Mouse (Mus musculus) kidney, embryonic 16.5 days (tissue): ENCODE data around the gene Cuta. TPM values are rescaled to one million over a fixed set of nuclear protein-coding genes. Genes with fewer than 3 reads are reported as not detected.
A peak's percentile ranks its signal among the peaks of the same experiment; 100 is the strongest.
"Not testable (repeated sequence)": the region's sequence is repeated elsewhere in the genome, so short reads cannot be mapped to it uniquely, and the experiment has no call there.

Source experiments
- ATAC-seq: fragments of 200-750 bp; cut with Nextera tagmentation; 2 replicates; pipeline ENCODE4 v1.8.0; 2017; ENCODE audit warnings: moderate TSS enrichment; ENCODE audit not compliant: low FRiP score, low TSS enrichment
- H3K27ac ChIP-seq: fragments of 300-500 bp; sonication (generic); 2 replicates; pipeline ENCODE4 v1.5.1; 2014; ENCODE audit warnings: low read length
- H3K27me3 ChIP-seq: fragments of 300-500 bp; sonication (generic); 2 replicates; pipeline ENCODE4 v1.6.1; 2014; ENCODE audit warnings: low read length, control low read depth, mixed read lengths; ENCODE audit not compliant: insufficient read depth
- H3K36me3 ChIP-seq: fragments of 300-500 bp; sonication (generic); 2 replicates; pipeline ENCODE4 v1.6.1; 2014; ENCODE audit warnings: low read length, control low read depth, mixed read lengths; ENCODE audit not compliant: insufficient read depth
- H3K4me1 ChIP-seq: fragments of 300-500 bp; sonication (generic); 2 replicates; pipeline ENCODE4 v1.6.1; 2014; ENCODE audit warnings: low read length, control low read depth, mixed read lengths; ENCODE audit not compliant: insufficient read depth
- H3K4me2 ChIP-seq: fragments of 300-500 bp; sonication (generic); replicated peaks from 2 replicates; pipeline ENCODE4 v1.6.1; 2014; ENCODE audit warnings: low read depth, low read length
- H3K4me3 ChIP-seq: fragments of 300-500 bp; sonication (generic); 2 replicates; pipeline ENCODE4 v1.5.1; 2014; ENCODE audit warnings: mild to moderate bottlenecking, low read length
- H3K9ac ChIP-seq: fragments of 300-500 bp; sonication (generic); replicated peaks from 2 replicates; pipeline ENCODE4 v1.6.1; 2014; ENCODE audit warnings: low read length
- H3K9me3 ChIP-seq: fragments of 300-500 bp; sonication (generic); 2 replicates; pipeline ENCODE4 v1.6.1; 2016; ENCODE audit warnings: low read length, control low read depth
- WGBS: fragments of 180-500 bp; shearing (Covaris S2); extraction: QIAGEN DNeasy Blood & Tissue Kit; methylation state at CpG from one replicate; pipeline ENCODE4 v1.1.7; 2014; 5-methylcytosine and 5-hydroxymethylcytosine counted together
- polyA plus RNA-seq: library from polyadenylated mRNA; unstranded; fragments of >200 nt; fragmentation: Nextera tagmentation; extraction: Ambion mirVana; gene quantifications from 2 replicates; pipeline ENCODE4 v1.2.1, GENCODE M21; 2015

The Cuta gene
- 187 and 203 TPM in 2 replicates for polyA plus RNA-seq

DNA sequence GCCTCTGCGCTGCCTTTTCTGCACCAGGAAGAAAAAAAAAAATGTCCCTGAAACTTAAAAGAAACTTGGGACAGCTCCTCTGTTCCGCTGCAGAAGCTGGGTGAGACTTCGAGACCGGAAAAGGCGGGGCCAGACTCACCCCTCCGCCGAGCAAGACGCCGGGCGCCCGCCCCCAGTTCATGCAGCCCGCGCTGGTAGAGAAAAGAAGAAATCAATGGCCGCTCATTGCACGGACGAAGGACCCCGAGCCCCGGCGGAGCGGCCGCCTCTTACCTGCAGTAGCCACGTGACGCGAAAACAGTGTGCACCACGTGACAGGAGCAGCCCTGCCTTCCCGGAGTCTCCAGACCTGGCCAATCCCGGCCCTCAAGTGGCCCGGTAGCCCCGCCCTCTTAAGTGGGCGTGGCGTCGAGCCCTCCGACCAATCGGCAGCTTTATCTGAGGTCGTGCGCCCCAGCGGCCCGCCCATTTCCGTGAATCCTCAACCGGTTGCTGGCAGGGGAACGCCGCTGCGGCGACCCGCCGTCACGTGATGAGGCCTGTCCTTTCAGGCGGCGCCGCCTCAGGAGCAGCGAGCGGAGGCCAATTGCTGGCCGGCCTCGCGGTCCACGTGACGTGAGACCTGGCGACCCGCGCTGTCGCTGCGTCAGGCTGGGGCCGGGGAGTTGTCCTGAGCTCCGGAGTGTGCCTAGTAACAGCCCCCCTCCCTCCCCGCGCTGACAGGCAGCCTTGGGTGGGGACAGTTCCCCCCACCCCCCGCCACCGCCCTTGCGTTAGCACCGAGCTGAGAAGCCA, at the start of gene Cuta:
TSS of gene Cuta (minus strand) at position 392 of the 795 bp plus-strand sequence.
- peak; percentile 96 for ATAC-seq
- no peaks in the 10 kb centered on the region for H3K27me3 ChIP-seq
- H3K36me3 ChIP-seq, result peaks cover 15% of the 10 kb centered on the region; the same call in 1 of the 2 replicates
- H3K4me2 ChIP-seq, result peak within 1 kb of the TSS; percentile 97
- peaks cover 36% of the 10 kb centered on the region for H3K4me1 ChIP-seq
- under 1% methylated on average over 66 of the region's 70 CpGs for WGBS
- no peaks in the 10 kb centered on the region for H3K9me3 ChIP-seq
- peak within 1 kb of the TSS; percentile 81 for H3K9ac ChIP-seq
- peak within 1 kb of the TSS; percentile 69 for H3K4me3 ChIP-seq
- peak within 1 kb of the TSS; percentile 96 for H3K27ac ChIP-seq

GRCm38 (mm10) chr17:26985503-26986179, 46.3 kb upstream of the Cuta start:
- Histone ChIP-seq H3K4me3 (no peak overlapping the region), H3K27me3 (no peaks in the 10 kb centered on the region), H3K4me2 (no peak overlapping the region), H3K36me3 (peaks cover 4% of the 10 kb centered on the region; the same call in 1 of the 2 replicates), H3K9ac (no peak overlapping the region), H3K9me3 (no peaks in the 10 kb centered on the region), H3K4me1 (no peaks in the 10 kb centered on the region), H3K27ac (no peak overlapping the region)
- WGBS, result 57% methylated on average over 10 of the region's 10 CpGs
- no peak for ATAC-seq

DNA sequence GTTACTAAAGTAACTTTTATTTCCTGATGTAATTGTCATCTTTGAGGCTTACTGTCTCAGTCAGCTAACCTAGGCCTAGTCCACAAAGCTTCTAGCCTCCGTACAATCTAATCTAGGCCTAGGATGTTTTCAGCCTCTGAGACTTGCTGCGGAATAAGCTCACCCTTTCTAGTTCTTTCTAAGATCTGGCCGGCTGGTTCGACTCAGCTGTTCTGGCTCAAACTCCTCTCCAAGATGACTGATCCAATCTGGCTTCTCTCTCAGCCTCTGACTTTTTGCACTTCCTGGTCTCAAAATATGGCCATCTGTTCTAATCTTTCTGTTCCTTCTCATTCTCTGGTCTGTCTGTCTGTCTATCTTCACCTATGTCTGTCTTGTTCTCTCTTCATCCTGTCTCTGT, 44.0 kb upstream of the Cuta start:
- Histone ChIP-seq H3K4me2 (no peak overlapping the region), H3K4me1 (no peaks in the 10 kb centered on the region), H3K9ac (no peak overlapping the region), H3K27ac (no peak overlapping the region), H3K9me3 (no peaks in the 10 kb centered on the region), H3K4me3 (no peak overlapping the region), H3K27me3 (no peaks in the 10 kb centered on the region), H3K36me3 (peaks cover 12% of the 10 kb centered on the region)
- ATAC-seq, result no peak
- WGBS, result 85% methylated on average over 4 of the region's 4 CpGs

DNA sequence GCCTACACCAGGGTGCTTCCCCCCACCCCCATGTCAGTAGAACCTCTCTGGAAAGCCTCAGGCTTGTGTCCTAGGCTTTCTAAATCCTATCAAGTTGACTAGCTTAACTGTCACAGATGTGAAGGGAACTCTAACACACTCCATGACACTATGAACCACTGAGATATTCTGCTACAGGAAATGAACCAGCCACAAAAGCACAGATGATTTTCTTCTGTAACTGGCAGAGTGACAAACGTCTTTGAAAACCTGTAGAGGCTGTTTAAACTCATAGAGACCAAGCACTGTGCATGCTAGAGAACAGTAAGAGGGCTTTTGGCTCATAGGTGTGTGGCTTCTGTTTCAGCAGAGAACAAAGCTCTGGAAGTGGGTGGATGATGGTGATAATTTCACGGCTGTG, 41.7 kb upstream of the Cuta start:
- H3K4me2 ChIP-seq, result no peak overlapping the region
- H3K9me3 ChIP-seq, result no peaks in the 10 kb centered on the region
- H3K9ac ChIP-seq, result no peak overlapping the region
- no peaks in the 10 kb centered on the region for H3K4me1 ChIP-seq
- no peak overlapping the region for H3K27ac ChIP-seq
- no peaks in the 10 kb centered on the region for H3K27me3 ChIP-seq
- ATAC-seq, result no peak
- 76% methylated on average over 2 of the region's 2 CpGs for WGBS
- H3K4me3 ChIP-seq, result no peak overlapping the region
- H3K36me3 ChIP-seq, result peaks cover 31% of the 10 kb centered on the region

GRCm38 (mm10) chr17:26979426-26979825, 40.1 kb upstream of the Cuta start:
- WGBS, result 79% methylated on average over 2 of the region's 2 CpGs
- no peak overlapping the region for H3K27ac ChIP-seq
- no peaks in the 10 kb centered on the region for H3K27me3 ChIP-seq
- H3K4me3 ChIP-seq, result no peak overlapping the region
- H3K9ac ChIP-seq, result no peak overlapping the region
- peaks cover 42% of the 10 kb centered on the region for H3K36me3 ChIP-seq
- no peaks in the 10 kb centered on the region for H3K9me3 ChIP-seq
- H3K4me1 ChIP-seq, result peaks cover 5% of the 10 kb centered on the region
- ATAC-seq, result no peak
- H3K4me2 ChIP-seq, result no peak overlapping the region

- H3K27me3 ChIP-seq, H3K4me2 ChIP-seq, H3K27ac ChIP-seq, H3K4me3 ChIP-seq, H3K9ac ChIP-seq, H3K9me3 ChIP-seq, ATAC-seq: not testable (repeated sequence)
- H3K36me3 ChIP-seq, result peaks cover 42% of the 10 kb centered on the region
- 88% methylated on average over 6 of the region's 6 CpGs for WGBS
- peaks cover 14% of the 10 kb centered on the region for H3K4me1 ChIP-seq
Measured at GRCm38 (mm10) chr17:26977354-26977753, 38.0 kb upstream of the Cuta start.

- H3K4me1 ChIP-seq, result peaks cover 28% of the 10 kb centered on the region
- no peak overlapping the region for H3K4me2 ChIP-seq
- peaks cover 37% of the 10 kb centered on the region for H3K36me3 ChIP-seq
- no peaks in the 10 kb centered on the region for H3K9me3 ChIP-seq
- no peaks in the 10 kb centered on the region for H3K27me3 ChIP-seq
- no peak overlapping the region for H3K27ac ChIP-seq
- H3K4me3 ChIP-seq, result no peak overlapping the region
- no peak for ATAC-seq
- no peak overlapping the region for H3K9ac ChIP-seq
Measured at GRCm38 (mm10) chr17:26975415-26975814, 36.0 kb upstream of the Cuta start.

GRCm38 (mm10) chr17:26974547-26974946, 35.2 kb upstream of the Cuta start:
- H3K36me3 ChIP-seq, result peaks cover 37% of the 10 kb centered on the region
- no peak overlapping the region for H3K4me3 ChIP-seq

DNA sequence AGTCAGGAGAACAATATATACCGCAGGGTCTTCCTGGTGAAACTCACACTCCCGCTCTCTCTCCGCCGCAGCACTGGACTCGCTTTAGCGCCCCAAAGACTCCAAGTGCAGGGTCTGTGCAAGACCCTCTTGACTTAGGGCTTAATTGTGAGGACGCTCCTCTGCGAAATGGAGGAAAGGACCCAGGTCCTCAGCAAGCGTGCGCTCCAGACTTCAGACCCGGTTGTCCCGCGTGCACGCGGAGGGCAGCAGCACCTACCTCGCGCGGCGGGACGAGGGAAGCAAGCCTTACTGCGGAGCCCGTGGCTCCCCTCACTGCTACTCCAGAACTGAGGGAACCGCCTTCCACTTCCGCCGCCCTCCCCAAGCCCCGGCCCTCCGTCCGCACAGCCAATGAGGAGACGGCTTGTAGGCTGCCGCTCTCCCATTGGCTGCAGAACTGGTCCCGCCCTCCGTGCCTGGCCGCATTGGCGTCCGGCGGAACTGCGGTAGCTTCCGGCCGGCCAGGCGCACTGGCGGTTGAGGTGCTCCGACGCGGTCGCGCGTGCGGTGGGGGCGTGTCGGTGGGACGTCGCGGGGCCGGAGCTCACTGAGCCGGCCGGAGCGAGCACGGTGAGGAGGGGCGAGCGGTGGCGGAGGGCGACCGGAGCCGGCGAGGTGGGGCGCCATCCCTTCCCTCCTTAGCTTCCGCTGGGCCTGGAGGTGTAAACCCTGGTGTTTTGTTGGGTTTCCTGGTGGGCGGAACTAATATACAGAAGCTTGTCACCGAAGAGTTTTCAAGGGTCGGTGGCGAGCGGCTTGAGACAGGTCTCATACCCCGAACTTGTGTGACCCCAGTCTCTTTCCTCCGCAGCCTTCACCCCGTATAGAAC, 33.6 kb upstream of the Cuta start, which contains the start of gene Zbtb9:
TSS of gene Zbtb9 (plus strand) at position 465 of the 872 bp plus-strand sequence.
- peak within 1 kb of the TSS; percentile 91 for H3K27ac ChIP-seq
- H3K4me3 ChIP-seq, result peak within 1 kb of the TSS; percentile 97
- H3K9ac ChIP-seq, result peak within 1 kb of the TSS; percentile 95
- no peaks in the 10 kb centered on the region for H3K27me3 ChIP-seq
- peaks cover 28% of the 10 kb centered on the region for H3K4me1 ChIP-seq
- H3K36me3 ChIP-seq, result peaks cover 30% of the 10 kb centered on the region
- H3K9me3 ChIP-seq, result no peaks in the 10 kb centered on the region
- under 1% methylated on average over 75 of the region's 75 CpGs for WGBS
- ATAC-seq, result peak; percentile 99
- H3K4me2 ChIP-seq, result peak within 1 kb of the TSS; percentile 80

More at GRCm38 (mm10) chr17:26974547-26974946, 35.2 kb upstream of the Cuta start:
- Histone ChIP-seq H3K27me3 (no peaks in the 10 kb centered on the region), H3K4me2 (peak overlapping the region; percentile 72; the same call in 1 of the 2 replicates), H3K9ac (no peak overlapping the region), H3K27ac (no peak overlapping the region), H3K4me1 (peaks cover 28% of the 10 kb centered on the region), H3K9me3 (no peaks in the 10 kb centered on the region)
- ATAC-seq, result no peak
- 90% methylated on average over 15 of the region's 15 CpGs for WGBS
